Mouse (Mus musculus) T-cell, adult 2 months (primary cell): ENCODE results near the gene Rhbdd1.

Source experiments
- DNase-seq: peaks from one replicate; pipeline ENCODE4 v3.0.0; 2022; ENCODE audit warnings: low spot score

Gene Rhbdd1

GRCm38 (mm10) chr1:82433649-82434005 lies 117.4 kb downstream of the Rhbdd1 start:
- DNase-seq: no peak

GRCm38 (mm10) chr1:82437273-82437672 lies 121.0 kb downstream of the Rhbdd1 start:
- no peak for DNase-seq

- DNase-seq: no peak
These were observed 123.9 kb downstream of the Rhbdd1 start for GRCm38 (mm10) chr1:82440123-82440522.

GRCm38 (mm10) chr1:82443517-82443916 lies 127.3 kb downstream of the Rhbdd1 start:
- DNase-seq: no peak

DNA sequence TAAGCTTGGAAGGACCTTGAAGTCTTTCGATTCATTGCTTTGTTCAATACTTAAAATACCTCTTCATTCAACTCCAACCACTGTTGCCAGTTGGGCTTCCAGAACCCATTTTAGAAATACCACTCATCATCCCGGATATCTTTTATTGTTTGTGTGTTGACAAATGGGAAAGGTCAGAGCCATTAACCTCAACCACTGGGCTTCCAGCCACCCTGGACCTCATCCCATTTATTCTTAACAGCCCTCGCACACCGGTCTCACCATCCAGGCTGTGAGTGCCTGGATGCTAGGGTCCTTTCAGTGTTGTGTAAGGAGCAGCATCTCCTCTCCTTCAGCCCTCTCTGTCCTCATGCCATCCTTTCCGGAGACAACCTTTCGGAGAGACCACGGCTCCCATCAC lies 129.8 kb downstream of the Rhbdd1 start:
- no peak for DNase-seq

DNA sequence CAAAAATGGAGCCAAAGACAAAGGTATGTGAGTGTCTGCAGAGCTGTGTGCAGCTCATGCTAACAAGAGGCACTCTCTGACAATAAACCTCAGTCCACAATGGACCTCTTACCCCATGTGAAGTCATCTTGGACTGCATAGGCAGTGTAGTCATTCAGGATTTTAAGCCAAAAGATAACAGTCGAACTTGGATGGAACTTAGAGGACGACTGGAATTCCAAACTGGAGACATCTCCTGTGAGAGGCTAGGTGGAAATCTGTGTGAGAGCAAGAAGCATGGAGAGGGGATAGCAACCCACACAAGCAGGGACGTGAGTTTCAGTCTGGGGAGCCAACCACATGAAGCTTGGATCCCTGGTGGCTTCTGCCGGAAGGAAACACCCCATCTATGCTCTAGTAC lies 133.6 kb downstream of the Rhbdd1 start:
- no peak for DNase-seq

- DNase-seq: no peak
These were observed 135.8 kb downstream of the Rhbdd1 start for GRCm38 (mm10) chr1:82451927-82452651.

DNA sequence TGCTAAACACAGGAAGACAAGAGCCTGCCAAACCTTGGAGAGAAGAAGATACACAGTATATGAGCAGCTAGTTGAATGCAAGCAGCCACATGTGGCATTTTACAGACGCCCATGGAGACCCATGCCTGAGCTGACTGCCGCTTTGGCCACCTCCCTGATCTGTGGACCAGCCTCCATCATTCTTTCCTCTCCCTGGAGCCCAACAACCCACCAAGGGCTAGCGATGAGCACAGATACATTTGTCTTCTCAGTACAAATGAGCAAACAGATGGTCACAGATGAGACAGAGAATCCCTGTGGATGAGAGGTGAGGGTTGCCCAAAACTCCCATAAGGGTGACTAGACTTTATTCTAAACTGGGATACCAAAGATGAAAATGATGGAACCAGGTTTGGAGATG lies 137.8 kb downstream of the Rhbdd1 start:
- no peak for DNase-seq

DNA sequence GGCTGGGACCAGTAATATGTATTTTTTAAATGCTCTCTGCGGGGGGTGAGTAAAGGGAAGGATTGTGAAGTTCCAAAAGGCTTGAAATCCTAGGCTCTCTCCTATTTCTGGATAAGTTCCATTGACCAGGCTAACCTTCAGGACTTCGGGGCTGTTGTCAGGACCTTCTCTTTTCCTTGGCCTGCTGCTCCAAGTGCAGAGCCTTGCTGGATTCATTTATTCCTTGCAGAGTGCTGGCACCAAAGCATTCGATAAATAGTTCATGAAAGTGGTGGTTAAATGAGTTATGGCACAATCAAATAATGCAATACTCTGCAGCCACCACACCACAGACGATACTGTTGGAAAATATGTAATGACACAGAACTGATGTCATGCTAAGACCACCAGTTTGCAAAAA lies 143.1 kb downstream of the Rhbdd1 start:
- DNase-seq: no peak

DNA sequence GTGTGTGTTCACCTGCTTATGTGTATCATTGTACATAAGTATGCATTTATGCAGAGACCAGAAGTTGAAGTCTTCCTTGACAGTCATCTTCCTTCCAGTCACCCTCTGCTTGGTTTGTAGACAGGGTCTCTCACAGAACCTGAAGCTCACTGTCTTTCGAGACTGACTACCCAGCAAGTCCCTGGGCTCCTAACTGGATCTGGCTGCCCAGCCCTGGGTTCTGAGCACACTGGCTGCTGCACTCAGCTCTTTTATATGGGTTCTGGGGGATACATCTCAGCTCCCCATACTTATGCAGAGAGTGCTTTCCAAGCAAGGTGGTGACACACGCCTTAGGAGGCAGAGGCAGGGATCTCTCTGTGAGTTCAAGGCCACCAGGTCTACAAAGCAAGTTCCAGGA lies 143.7 kb downstream of the Rhbdd1 start:
- no peak for DNase-seq

- DNase-seq: no peak
These were observed 144.8 kb downstream of the Rhbdd1 start for GRCm38 (mm10) chr1:82461041-82461440.

GRCm38 (mm10) chr1:82465321-82465853 lies 149.1 kb downstream of the Rhbdd1 start:
- no peak for DNase-seq

DNA sequence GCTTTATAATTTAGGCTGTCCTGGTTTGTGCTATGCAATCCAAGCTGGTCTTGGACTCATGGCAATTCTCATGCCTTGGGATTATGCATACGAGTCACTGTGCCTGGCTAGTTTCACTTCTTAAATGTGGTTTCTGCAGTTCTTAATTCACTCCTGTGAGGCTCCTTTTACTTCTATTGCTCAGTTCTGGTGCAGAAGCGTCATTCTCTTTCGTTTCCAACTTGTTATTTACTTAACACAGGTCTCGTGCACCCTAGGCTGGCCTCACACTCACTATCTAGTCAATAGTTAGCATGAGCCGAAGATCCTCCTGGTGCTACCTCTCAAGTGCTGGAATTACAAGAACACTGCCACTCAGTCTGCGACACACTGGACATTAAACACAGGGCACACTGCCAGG lies 152.6 kb downstream of the Rhbdd1 start:
- DNase-seq: no peak

DNA sequence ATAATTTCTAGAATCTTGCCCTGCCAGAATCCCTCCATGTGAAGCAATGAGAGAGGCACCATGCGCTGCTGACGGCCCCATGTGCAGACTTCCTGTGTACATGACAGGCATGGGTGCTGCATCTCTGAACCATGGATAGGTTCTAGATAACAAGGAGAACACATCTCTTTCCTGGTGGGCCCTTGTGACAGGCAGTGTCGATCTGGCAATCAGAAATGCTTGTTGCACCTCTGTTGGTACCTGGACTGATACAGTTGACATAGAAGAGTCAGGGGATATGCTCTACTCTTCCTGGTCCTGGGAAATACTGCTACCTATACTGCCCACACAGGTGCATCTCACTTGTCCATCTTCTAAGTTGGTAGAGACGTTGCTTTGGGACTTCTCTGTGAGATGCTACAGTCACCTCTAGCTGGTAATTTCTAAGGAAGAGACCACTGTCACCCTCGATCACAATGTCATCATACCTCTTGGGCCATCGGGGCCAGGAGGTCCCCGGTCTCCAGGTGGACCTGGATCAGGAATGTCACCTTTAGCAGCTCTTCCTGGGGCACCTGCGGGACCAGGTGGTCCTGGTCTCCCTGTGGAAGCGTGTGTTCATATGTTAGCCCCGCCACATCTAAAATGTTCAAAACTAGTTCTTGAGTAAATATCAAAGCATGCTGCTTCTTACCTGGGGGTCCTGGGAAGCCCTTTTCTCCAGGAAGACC lies 154.4 kb downstream of the Rhbdd1 start:
- no peak for DNase-seq

DNA sequence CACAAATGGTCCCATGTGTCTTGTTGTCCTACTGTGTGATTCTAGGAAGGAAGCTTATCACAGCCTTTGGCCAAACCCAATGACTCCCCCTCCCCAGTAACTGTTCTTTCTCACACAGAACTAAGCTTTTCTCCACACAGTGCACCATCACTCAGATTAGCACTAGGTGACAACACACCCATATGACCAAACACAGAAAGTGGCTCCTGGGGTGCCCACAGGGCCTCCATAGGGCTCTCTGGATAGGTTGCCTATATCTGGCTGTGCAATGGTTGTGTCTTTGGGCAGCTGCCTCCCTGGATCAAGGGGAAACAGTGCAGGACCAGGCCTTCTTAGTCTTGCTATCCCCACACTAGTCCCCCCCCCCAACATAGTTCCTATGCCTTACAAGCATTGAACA lies 157.2 kb downstream of the Rhbdd1 start:
- no peak for DNase-seq

- DNase-seq: no peak
These were observed 158.3 kb downstream of the Rhbdd1 start for GRCm38 (mm10) chr1:82474461-82474961.

DNA sequence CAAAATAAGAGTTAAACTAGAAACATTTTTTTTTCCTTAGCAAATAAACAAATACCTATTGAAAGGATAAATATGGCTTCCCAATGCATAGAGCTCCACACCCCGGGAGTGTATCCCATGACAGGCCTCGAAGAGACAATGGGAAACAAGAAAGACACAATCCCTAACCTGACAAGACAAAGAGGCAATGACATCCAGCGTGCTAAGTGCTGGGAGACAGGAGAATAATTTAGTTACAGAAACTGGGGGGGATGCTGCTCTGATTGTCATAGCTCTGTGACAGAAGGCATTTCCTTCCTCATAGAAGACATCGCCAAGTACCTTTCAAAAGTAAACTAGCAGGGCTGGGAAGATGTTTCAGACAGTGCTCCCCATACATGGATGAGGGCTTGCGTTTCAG lies 159.0 kb downstream of the Rhbdd1 start:
- DNase-seq: no peak

DNA sequence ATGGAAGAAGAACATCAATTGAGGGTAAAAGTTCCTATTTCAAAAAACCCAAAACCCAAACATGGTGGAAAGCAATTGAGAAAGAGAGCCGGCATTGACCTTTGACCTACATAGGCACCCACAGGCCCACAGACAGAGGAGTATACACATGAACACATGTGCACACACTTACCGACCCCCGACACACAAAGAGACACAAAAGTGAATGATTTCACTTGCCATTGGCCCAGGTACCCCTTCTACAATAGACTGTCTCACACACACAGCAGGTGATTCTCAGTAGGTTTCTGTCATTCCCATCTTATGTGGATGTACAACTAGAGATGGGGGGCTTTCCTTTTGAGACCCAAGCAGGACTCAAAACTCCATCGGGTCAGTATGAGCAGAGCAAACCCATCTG lies 159.6 kb downstream of the Rhbdd1 start:
- no peak for DNase-seq

GRCm38 (mm10) chr1:82476256-82476655 lies 160.0 kb downstream of the Rhbdd1 start:
- DNase-seq: no peak

DNA sequence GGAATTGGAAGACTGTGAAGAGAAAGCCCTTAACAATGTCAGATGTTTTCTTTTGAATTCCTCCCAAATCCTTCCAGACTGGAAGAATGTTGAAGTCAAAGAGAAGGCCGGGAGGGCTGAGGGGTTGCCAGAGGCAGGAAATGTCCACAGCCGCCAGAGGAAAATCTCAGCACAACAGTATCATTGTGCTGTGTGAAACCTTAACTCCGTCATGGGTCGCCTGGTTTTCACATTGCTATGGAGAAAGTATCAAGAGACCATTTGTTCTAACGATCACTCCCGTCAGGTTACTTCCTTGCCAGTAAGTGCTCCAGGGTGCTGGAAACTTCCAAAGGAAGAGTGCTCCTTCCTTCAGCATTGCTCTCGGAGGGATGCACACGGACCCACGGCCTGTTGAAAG lies 160.5 kb downstream of the Rhbdd1 start:
- no peak for DNase-seq

DNA sequence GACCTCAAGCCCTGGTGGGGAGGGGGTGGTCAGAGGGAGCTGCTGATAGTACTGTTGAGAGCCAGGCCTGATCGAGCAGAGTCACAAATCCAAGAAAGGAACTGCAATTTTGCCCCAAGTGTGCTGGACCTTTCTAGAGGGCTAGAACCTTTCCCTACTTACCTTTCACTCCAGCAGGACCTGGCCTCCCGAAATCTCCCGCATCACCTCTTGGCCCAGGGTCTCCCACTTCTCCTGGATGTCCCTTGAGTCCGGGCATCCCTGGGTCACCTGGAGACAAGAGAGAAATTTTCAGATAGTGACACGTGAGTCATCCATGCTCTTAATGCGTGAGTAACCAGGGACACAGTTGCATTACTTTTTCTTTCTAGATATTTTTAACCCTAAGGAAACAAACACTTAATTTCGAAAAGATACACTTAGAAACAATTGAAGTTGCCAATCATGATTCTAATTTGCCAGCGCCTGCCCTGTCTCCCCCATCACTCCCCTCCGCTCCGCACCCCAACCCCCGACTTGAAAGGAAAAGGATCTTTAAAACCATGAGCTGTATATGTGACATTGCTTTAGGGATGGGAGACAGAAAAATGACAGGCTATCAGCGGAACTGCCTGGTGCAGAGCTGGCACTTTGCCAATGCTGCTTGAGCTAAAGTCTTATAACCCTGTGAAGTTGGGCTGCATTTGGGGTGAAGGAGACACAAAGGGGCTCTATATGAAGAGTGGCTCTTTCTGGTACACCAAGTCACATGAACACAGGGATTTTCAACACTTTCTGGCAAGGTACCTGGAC lies 163.6 kb downstream of the Rhbdd1 start:
- no peak for DNase-seq

GRCm38 (mm10) chr1:82482371-82482770 lies 166.1 kb downstream of the Rhbdd1 start:
- DNase-seq: no peak

GRCm38 (mm10) chr1:82486371-82486770 lies 170.1 kb downstream of the Rhbdd1 start:
- no peak for DNase-seq
